Mouse (Mus musculus): ENCODE results near the gene Mvb12a.

Gene Mvb12a

GRCm38 (mm10) chr8:71566501-71566900 is 23.8 kb downstream of the Mvb12a start, which contains the start of gene Nxnl1:
Gene Nxnl1, minus strand, starts transcription at chr8:71566601.
- DNase-seq = no peak

- no peak for DNase-seq
Measured at GRCm38 (mm10) chr8:71567587-71567986, 24.9 kb downstream of the Mvb12a start.

GRCm38 (mm10) chr8:71568387-71568937 is 25.7 kb downstream of the Mvb12a start, which contains the start of gene Slc27a1:
Gene Slc27a1, plus strand, starts transcription at chr8:71568882.
- DNase-seq = peak; percentile 59 to 78

- DNase-seq = no peak
Measured at GRCm38 (mm10) chr8:71568941-71569340, 26.2 kb downstream of the Mvb12a start.

GRCm38 (mm10) chr8:71569366-71570290 is 26.9 kb downstream of the Mvb12a start:
- DNase-seq = peak; percentile 95 to 97

GRCm38 (mm10) chr8:71570291-71570954 is 27.7 kb downstream of the Mvb12a start:
- peak in 1 of 2 experiments; percentile 98 for DNase-seq

GRCm38 (mm10) chr8:71572077-71572476 is 29.4 kb downstream of the Mvb12a start:
- peak in 1 of 2 experiments; percentile 55 for DNase-seq

GRCm38 (mm10) chr8:71572847-71573633 is 30.3 kb downstream of the Mvb12a start:
- DNase-seq = peak; percentile 66 to 77

- DNase-seq = no peak
Measured at GRCm38 (mm10) chr8:71574426-71574825, 31.7 kb downstream of the Mvb12a start.

GRCm38 (mm10) chr8:71575020-71575419 is 32.3 kb downstream of the Mvb12a start:
- no peak for DNase-seq

- no peak for DNase-seq
Measured at GRCm38 (mm10) chr8:71577856-71578387, 35.2 kb downstream of the Mvb12a start.

- DNase-seq = no peak
Measured at GRCm38 (mm10) chr8:71579009-71579408, 36.3 kb downstream of the Mvb12a start.

- peak in 1 of 2 experiments; percentile 55 for DNase-seq
Measured at GRCm38 (mm10) chr8:71579476-71579875, 36.8 kb downstream of the Mvb12a start.

GRCm38 (mm10) chr8:71580201-71580600 is 37.5 kb downstream of the Mvb12a start:
- DNase-seq = no peak

GRCm38 (mm10) chr8:71586891-71587290 is 44.2 kb downstream of the Mvb12a start:
- peak; percentile 59 to 71 for DNase-seq

GRCm38 (mm10) chr8:71588762-71589161 is 46.0 kb downstream of the Mvb12a start:
- no peak for DNase-seq

GRCm38 (mm10) chr8:71591017-71591416 is 48.3 kb downstream of the Mvb12a start:
- DNase-seq = no peak

GRCm38 (mm10) chr8:71591471-71592373 is 49.0 kb downstream of the Mvb12a start, which contains the start of gene Pgls:
Gene Pgls, plus strand, starts transcription at chr8:71592176.
- peak; percentile 98 for DNase-seq

GRCm38 (mm10) chr8:71592374-71593170 is 49.9 kb downstream of the Mvb12a start:
- DNase-seq = peak; percentile 96

Measured in cerebellum, postnatal 25 days (tissue).